Mouse (Mus musculus) left cerebral cortex, adult 2 months (tissue): ENCODE measurements around the gene Slc2a9. TPM values are rescaled to one million over a fixed set of nuclear protein-coding genes. Genes with fewer than 3 reads are reported as not detected.
A peak's percentile ranks its signal among the peaks of the same experiment; 100 is the strongest.

Experiments used
- DNase-seq, 2 experiments: peaks; one replicate each; pipeline ENCODE4 v3.0.0; 2021 to 2022; ENCODE audit warnings: low spot score in 2 of 2, mixed read lengths in 1 of 2; ENCODE audit errors: extremely low spot score in 1 of 2
- H3K27ac ChIP-seq: fragments of 200-600 bp; 2 replicates; pipeline ENCODE4 v1.8.1; 2022
- H3K4me3 ChIP-seq: fragments of 200-600 bp; 2 replicates; pipeline ENCODE4 v1.8.1; 2022
- CTCF ChIP-seq: fragments of 200-600 bp; IDR thresholded peaks from 2 replicates; pipeline ENCODE4 v1.8.1; 2022; ENCODE audit warnings: antibody characterized with exemption, mild to moderate bottlenecking, moderate library complexity
- intact Hi-C: fragments of 180-260 bp; cut with DNase I; formaldehyde crosslinking; loops from one replicate; pipeline ENCODE4 v1.15.1; 2025
- total RNA-seq, 2 experiments: library from RNA; stranded (reverse); gene quantifications; 2 replicates each; pipeline ENCODE4 v1.2.3; 2021

Gene Slc2a9
- total RNA-seq, 2 experiments from 2014 or later = 0.37 to 0.95 TPM

DNA sequence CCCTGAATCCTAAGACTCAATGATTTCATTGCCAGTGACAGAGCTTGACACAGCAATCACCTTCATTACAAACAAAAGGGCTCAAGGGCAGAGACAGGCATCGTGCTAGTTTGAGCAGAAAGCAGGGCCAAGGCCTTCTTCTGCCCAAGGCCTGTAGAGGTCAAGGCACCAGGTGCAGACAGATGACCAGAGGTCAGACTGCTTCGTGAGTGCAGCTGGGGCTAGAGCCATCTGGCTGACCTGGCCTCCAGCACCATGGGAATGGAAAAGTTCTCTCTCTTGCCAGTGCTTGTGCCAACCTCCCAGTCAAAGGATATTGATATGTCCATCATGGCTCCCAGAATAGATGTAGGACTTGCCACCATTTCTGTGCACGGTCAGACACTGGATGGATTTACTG lies 33.9 kb upstream of the Slc2a9 start:
- no peak for TF ChIP-seq CTCF
- no peak overlapping the region for H3K27ac ChIP-seq
- intact Hi-C loops = no loop called here
- no peak overlapping the region for H3K4me3 ChIP-seq
- DNase-seq = no peak

DNA sequence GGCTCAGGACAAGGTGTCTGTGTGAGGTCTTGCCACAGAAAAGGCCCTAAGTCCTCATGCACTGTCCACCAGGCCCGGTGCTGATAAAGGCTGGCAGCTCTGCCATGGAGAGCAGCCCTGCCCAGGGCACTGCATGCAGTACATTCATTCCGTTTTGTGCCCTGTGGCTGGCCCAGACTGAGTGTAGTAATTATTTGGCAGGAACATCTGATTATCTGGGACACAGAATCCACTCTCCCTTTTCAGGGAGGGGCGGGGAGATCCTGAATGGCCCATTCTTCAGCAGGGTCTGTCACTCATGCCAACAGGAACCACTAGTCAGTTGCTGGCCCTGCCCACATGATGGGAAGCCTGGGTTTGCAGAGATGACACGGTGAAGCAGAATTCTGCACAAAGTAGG lies 29.1 kb upstream of the Slc2a9 start:
- intact Hi-C loops = loop anchor here (5.0 kb wide), 1 partner anchor 90 kb away; no protein-coding TSS in a partner anchor
- TF ChIP-seq CTCF = no peak

DNA sequence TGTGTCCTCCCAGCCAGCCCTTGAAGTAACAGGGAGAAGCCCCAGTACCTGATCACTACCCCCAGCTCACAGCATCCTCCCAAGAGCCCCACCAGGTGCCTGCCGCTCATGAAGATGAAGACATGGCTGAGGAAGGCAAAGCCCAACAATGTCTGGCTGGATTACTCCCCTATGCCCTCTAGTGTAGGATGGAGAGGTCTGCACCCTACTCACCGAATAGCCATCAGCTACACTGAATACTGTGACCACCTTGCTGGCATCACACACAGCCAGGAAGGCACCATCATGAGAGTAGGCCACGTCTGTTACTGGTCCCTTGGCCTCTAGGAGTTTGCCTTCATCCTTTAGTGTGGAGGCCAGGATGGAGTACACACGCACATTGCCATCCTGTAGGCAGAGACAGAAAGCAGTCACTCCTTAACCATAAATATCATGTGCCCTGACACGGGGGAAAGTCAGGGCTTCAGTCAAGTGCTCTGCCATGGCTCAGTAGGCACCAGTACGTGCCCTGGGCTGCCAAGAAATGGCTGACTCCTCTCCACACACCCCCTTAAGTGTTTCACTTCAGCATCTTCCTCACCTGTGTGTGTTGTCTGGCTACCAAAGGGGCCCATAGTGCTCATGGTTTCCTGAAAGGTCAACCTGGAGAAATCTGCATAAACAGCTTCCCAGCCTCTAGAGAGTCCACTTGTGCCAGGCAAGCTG lies 26.9 kb upstream of the Slc2a9 start:
- Histone ChIP-seq H3K27ac (no peak overlapping the region), H3K4me3 (no peak overlapping the region)
- intact Hi-C loops = loop anchor here (5.0 kb wide), 1 partner anchor 92 kb away; no protein-coding TSS in a partner anchor
- peak; percentile 62 for TF ChIP-seq CTCF
- no peak for DNase-seq

More for the DNA sequence above, 29.1 kb upstream of the Slc2a9 start:
- Histone ChIP-seq H3K4me3 (no peak overlapping the region), H3K27ac (no peak overlapping the region; the same call in 1 of the 2 replicates)
- peak; percentile 25 to 47 for DNase-seq

- no peak for DNase-seq
- intact Hi-C loops = no loop called here
- TF ChIP-seq CTCF = no peak
These were observed 20.0 kb upstream of the Slc2a9 start for GRCm38 (mm10) chr5:38522977-38523376.

DNA sequence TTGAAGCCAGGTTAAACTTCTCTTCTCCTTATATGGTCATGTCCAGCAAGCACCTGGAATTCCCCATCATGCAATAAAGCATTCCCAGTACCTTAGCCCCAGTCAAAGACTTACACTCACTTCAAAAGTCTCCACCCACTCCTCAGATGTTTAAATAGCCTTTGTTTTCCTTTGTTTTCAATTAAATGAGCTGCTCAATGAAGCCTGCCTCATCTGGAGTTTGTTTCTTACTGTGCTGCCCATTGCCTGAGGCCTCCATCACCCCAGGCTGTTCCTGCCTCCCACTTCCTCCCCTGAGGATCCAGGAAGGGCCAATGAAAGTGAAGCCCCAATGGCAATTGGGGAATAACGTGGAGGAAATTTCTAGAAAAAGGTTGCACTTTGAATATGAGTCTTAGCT lies 17.9 kb upstream of the Slc2a9 start:
- intact Hi-C loops = no loop called here

More at GRCm38 (mm10) chr5:38522977-38523376, 20.0 kb upstream of the Slc2a9 start:
- H3K27ac ChIP-seq = no peak overlapping the region
- no peak overlapping the region for H3K4me3 ChIP-seq

DNA sequence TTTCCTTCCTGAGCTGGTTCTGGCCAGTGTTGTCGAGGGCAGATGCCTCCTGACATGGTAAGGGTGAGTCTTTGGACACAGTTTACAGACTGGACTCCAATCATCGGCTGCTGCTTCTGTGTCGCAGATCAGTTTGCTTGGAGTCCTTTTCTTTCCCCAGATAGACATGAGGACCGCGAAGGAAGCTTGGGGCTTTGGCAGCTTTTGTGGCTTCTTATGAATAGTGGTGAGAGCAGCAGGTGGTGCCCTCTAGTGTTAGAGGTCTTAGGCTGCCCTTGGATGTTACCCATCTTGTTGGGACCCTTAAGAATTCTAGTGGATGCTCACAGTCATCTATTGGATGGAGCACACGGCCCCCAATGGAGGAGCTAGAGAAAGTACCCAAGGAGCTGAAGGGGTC lies 13.3 kb upstream of the Slc2a9 start:
- TF ChIP-seq CTCF = peak; percentile 64
- Histone ChIP-seq H3K27ac (no peak overlapping the region), H3K4me3 (no peak overlapping the region)
- intact Hi-C loops = loop anchor here (2.0 kb wide), 1 partner anchor 209 kb away; no protein-coding TSS in a partner anchor
- peak in 1 of 2 experiments; percentile 29 for DNase-seq

More for the DNA sequence above, 17.9 kb upstream of the Slc2a9 start:
- no peak overlapping the region for H3K4me3 ChIP-seq
- no peak for TF ChIP-seq CTCF
- no peak for DNase-seq
- H3K27ac ChIP-seq = no peak overlapping the region

DNA sequence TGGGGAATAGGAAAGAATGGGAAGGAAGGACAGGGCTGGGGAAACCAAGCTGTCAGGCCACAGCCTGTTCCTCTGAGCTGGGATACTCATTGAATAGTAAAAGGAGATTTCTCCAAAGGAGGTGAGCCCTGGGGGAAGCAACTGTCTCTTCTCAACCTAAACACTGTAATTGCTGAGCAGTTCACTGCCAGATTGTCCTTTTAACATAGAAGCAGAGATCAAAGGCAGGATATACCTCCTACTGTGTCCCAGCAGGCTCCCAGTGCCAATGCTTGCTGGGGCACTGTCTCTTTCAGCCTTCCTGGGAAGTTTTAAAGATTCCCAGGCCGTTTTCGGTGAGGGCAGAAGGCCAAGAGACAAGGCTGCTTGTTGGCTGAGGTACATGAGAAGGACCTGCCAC lies 10.0 kb upstream of the Slc2a9 start:
- no peak overlapping the region for H3K4me3 ChIP-seq
- intact Hi-C loops = no loop called here
- TF ChIP-seq CTCF = no peak
- no peak overlapping the region for H3K27ac ChIP-seq
- DNase-seq = no peak

DNA sequence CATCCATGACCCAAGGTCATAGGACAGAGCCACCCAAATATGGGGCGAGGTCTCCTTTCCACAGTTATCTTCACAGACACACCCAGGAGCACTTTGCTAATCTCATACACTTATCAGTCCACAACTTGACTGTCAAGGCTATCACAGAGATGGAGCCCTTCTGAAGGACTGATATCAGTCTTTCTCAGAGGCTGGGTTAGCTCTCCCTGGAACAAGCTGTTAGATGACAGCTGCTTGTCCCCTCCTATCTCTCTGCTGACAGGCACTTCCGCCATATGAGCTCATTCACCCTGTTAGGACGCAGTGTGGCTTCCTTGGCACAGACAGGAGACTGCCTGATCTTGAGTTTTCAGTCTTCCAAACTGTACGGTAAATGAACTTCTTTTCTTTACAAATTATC lies 6.6 kb upstream of the Slc2a9 start:
- intact Hi-C loops = no loop called here
- Histone ChIP-seq H3K27ac (no peak overlapping the region), H3K4me3 (no peak overlapping the region)
- TF ChIP-seq CTCF = no peak
- no peak for DNase-seq

- no peak for TF ChIP-seq CTCF
- Histone ChIP-seq H3K27ac (no peak overlapping the region), H3K4me3 (no peak overlapping the region)
- intact Hi-C loops = no loop called here
- DNase-seq = no peak
These were observed 2.5 kb upstream of the Slc2a9 start for GRCm38 (mm10) chr5:38505435-38505765.

GRCm38 (mm10) chr5:38504747-38505434 lies 1.9 kb upstream of the Slc2a9 start:
- no peak overlapping the region for H3K4me3 ChIP-seq
- intact Hi-C loops = no loop called here
- H3K27ac ChIP-seq = no peak overlapping the region
- DNase-seq = no peak
- no peak for TF ChIP-seq CTCF

GRCm38 (mm10) chr5:38504116-38504515 lies 1.2 kb upstream of the Slc2a9 start:
- Histone ChIP-seq H3K4me3 (no peak overlapping the region), H3K27ac (no peak overlapping the region)
- intact Hi-C loops = no loop called here
- DNase-seq = no peak
- no peak for TF ChIP-seq CTCF

GRCm38 (mm10) chr5:38500043-38500442 lies 2.9 kb downstream of the Slc2a9 start:
- Histone ChIP-seq H3K27ac (no peak overlapping the region), H3K4me3 (no peak overlapping the region)
- no peak for TF ChIP-seq CTCF
- DNase-seq = no peak
- intact Hi-C loops = no loop called here
